Mouse (Mus musculus) G1E (cell line): ENCODE results near the gene Serping1.

Source experiments
- CTCF ChIP-seq: IDR thresholded peaks from 2 replicates; pipeline ENCODE4 v1.5.1; 2012; ENCODE audit warnings: low read depth, low read length, inconsistent platforms, mixed read lengths
- GATA1 ChIP-seq: IDR thresholded peaks from 2 replicates; pipeline ENCODE4 v1.6.1; 2012; ENCODE audit warnings: borderline replicate concordance, low read length, inconsistent platforms, mixed read lengths
- GATA2 ChIP-seq: IDR thresholded peaks from 2 replicates; pipeline ENCODE4 v1.6.1; 2012; ENCODE audit warnings: low read depth, low read length, inconsistent platforms, borderline replicate concordance
- POLR2AphosphoS5 ChIP-seq: IDR thresholded peaks from 2 replicates; pipeline ENCODE4 v1.6.1; 2012; ENCODE audit warnings: low read depth, low read length, inconsistent platforms; ENCODE audit not compliant: insufficient replicate concordance
- TAL1 ChIP-seq: conservative IDR thresholded peaks from 2 replicates; pipeline ENCODE4 v1.6.1; 2012; ENCODE audit warnings: low read depth, low read length, inconsistent platforms, mixed read lengths

DNA sequence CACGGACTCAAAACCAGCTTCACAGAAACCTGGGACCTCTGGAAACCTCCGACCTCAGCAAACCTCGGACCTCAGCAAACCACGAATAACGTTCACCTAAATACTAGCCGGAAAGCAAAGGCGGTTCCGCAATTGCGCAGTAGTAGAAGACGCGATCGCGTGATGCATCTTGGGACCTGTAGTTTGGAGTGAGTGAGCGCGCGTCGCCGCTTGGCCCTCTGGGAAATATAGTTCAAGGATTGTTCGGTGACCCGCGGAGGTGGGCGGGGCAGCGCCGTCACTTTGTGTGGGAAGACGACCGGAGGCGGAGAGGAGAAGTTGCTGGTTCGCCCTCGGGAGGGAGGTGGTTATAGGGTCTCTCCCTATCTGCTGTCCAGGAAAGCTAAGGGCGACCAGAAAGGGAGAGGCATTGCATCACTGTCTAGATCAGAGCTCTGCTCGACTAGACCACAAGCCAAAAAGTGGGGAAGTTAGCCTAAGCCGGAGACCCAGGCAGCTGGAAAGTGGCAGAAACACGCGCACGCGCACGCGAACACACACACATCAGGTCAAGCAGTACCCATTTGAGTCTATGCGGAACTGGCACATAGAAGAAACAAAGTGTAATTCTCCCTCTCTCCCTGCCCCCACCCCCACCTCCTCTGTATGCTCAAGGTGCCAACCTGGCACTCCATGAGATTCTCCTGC is 47.9 kb downstream of the Serping1 start, which contains the start of gene Clp1:
- no peak for TF ChIP-seq GATA1
- TF ChIP-seq CTCF: no peak
- no peak for TF ChIP-seq TAL1
- 0 out of 2 replicates have a peak, but pooled peaks have one; percentile 39 for TF ChIP-seq POLR2AphosphoS5
- no peak for TF ChIP-seq GATA2
